Mouse (Mus musculus) lung, embryonic 14.5 days (tissue): ENCODE measurements at regions not wholly inside any gene's neighbourhood (a gene's known extent, or its start where the extent isn't known, plus 50 kb on each side); places are given as distances from the start of the nearest gene placed in this dataset.
"Not testable (repeated sequence)": the region's sequence is repeated elsewhere in the genome, so short reads cannot be mapped to it uniquely, and the experiment has no call there.

ENCODE experiments used
- ATAC-seq: fragments of 200-750 bp; cut with Nextera tagmentation; 2 replicates; pipeline ENCODE4 v1.8.0; 2017; ENCODE audit warnings: mild to moderate bottlenecking, moderate TSS enrichment, moderate library complexity; ENCODE audit not compliant: insufficient read depth
- DNase-seq: peaks from one replicate; pipeline ENCODE4 v3.0.0-alpha.2; 2015
- H3K27ac ChIP-seq: fragments of 300-500 bp; sonication (generic); 2 replicates; pipeline ENCODE4 v1.5.1; 2014; ENCODE audit warnings: low read depth, mild to moderate bottlenecking, moderate library complexity
- H3K27me3 ChIP-seq: fragments of 300-500 bp; sonication (generic); 2 replicates; pipeline ENCODE4 v1.6.1; 2014; ENCODE audit warnings: low read length, control low read depth; ENCODE audit not compliant: insufficient read depth
- H3K36me3 ChIP-seq: fragments of 300-500 bp; sonication (generic); 2 replicates; pipeline ENCODE4 v1.6.1; 2014; ENCODE audit warnings: control low read depth; ENCODE audit not compliant: insufficient read depth
- H3K4me1 ChIP-seq: fragments of 300-500 bp; sonication (generic); 2 replicates; pipeline ENCODE4 v1.6.1; 2014; ENCODE audit warnings: antibody characterized with exemption, control low read depth; ENCODE audit not compliant: insufficient read depth
- H3K4me2 ChIP-seq: fragments of 300-500 bp; sonication (generic); 2 replicates; pipeline ENCODE4 v1.6.1; 2014; ENCODE audit warnings: mild to moderate bottlenecking
- H3K4me3 ChIP-seq: fragments of 300-500 bp; sonication (generic); 2 replicates; pipeline ENCODE4 v1.5.1; 2014; ENCODE audit warnings: low read depth, low read length
- H3K9ac ChIP-seq: fragments of 300-500 bp; sonication (generic); 2 replicates; pipeline ENCODE4 v1.6.1; 2014
- H3K9me3 ChIP-seq: fragments of 300-500 bp; sonication (generic); 2 replicates; pipeline ENCODE4 v1.6.1; 2016; ENCODE audit warnings: low read depth, low read length, control low read depth
- CTCF ChIP-seq: IDR thresholded peaks from 2 replicates; pipeline ENCODE4 v1.5.1; 2016; ENCODE audit warnings: antibody characterized with exemption, low read depth
- WGBS: fragments of 180-500 bp; shearing (Covaris S2); extraction: QIAGEN DNeasy Blood & Tissue Kit; methylation state at CpG from one replicate; pipeline ENCODE4 v1.1.7; 2014; 5-methylcytosine and 5-hydroxymethylcytosine counted together

- 43% methylated on average over 1 of the region's 1 CpGs for WGBS
- Histone ChIP-seq H3K4me3 (no peak overlapping the region), H3K27ac (no peak overlapping the region), H3K9ac (no peak overlapping the region), H3K27me3 (no peaks in the 10 kb centered on the region), H3K9me3 (no peaks in the 10 kb centered on the region), H3K4me1 (no peaks in the 10 kb centered on the region), H3K36me3 (no peaks in the 10 kb centered on the region), H3K4me2 (no peak overlapping the region)
- DNase-seq (no peak), ATAC-seq (no peak)
- no peak for TF ChIP-seq CTCF
These were observed 637.6 kb downstream of the Tmtc2 start for GRCm38 (mm10) chr10:104936660-104937059.

GRCm38 (mm10) chr10:104946372-104946771 lies 627.9 kb downstream of the Tmtc2 start:
- Histone ChIP-seq H3K4me1 (no peaks in the 10 kb centered on the region), H3K9ac (no peak overlapping the region), H3K27me3 (no peaks in the 10 kb centered on the region), H3K9me3 (no peaks in the 10 kb centered on the region), H3K27ac (no peak overlapping the region), H3K4me3 (no peak overlapping the region), H3K36me3 (no peaks in the 10 kb centered on the region), H3K4me2 (no peak overlapping the region)
- ATAC-seq (no peak), DNase-seq (no peak)
- no peak for TF ChIP-seq CTCF
- WGBS: 87% methylated on average over 5 of the region's 5 CpGs

- H3K36me3 ChIP-seq, ATAC-seq, H3K9ac ChIP-seq, H3K4me2 ChIP-seq, H3K4me3 ChIP-seq, H3K27me3 ChIP-seq, DNase-seq, H3K27ac ChIP-seq, H3K4me1 ChIP-seq, H3K9me3 ChIP-seq: not testable (repeated sequence)
These were observed 625.4 kb downstream of the Tmtc2 start for GRCm38 (mm10) chr10:104948821-104949220.

GRCm38 (mm10) chr10:104968381-104968908 lies 605.8 kb downstream of the Tmtc2 start:
- H3K27me3 ChIP-seq: no peaks in the 10 kb centered on the region
- no peak for ATAC-seq
- no peaks in the 10 kb centered on the region for H3K9me3 ChIP-seq
- no peak overlapping the region for H3K4me3 ChIP-seq
- no peak overlapping the region for H3K9ac ChIP-seq
- 65% methylated on average over 6 of the region's 6 CpGs for WGBS
- no peaks in the 10 kb centered on the region for H3K4me1 ChIP-seq
- H3K4me2 ChIP-seq: no peak overlapping the region
- DNase-seq: no peak
- H3K27ac ChIP-seq: no peak overlapping the region
- no peaks in the 10 kb centered on the region for H3K36me3 ChIP-seq
- TF ChIP-seq CTCF: no peak
